Mouse (Mus musculus): ENCODE data around the gene Capn3.

GRCm38 (mm10) chr2:120539778-120540208, 84.0 kb downstream of the Capn3 start:
- no peak for TF ChIP-seq POLR2A (IDR thresholded peaks at IDR 0.05; ENCODE audit: control insufficient read depth, low read depth, low read length)
- TF ChIP-seq CTCF (IDR thresholded peaks at IDR 0.05; ENCODE audit: control insufficient read depth, insufficient read depth, insufficient replicate concordance, low read depth, low read length), result no peak
